Mouse (Mus musculus): ENCODE data around the gene Rnf144b.

GRCm38 (mm10) chr13:47218351-47218750 is 95.9 kb downstream of the Rnf144b start:
- no peak for TF ChIP-seq CTCF (IDR thresholded peaks at IDR 0.05; ENCODE audit: borderline replicate concordance, extremely low read depth, insufficient read depth, insufficient read length)
- TF ChIP-seq POLR2A (IDR thresholded peaks at IDR 0.05; ENCODE audit: borderline replicate concordance, extremely low read depth, insufficient read depth, insufficient read length, poor library complexity, severe bottlenecking), result no peak

Measured in brain, embryonic 14.5 days (tissue).